Mouse (Mus musculus) embryo, embryonic 10.5 days (tissue): ENCODE data around the gene Itm2b.

Source experiments
- DNase-seq: peaks from one replicate; pipeline ENCODE4 v3.0.0-alpha.2; 2015; ENCODE audit warnings: low spot score

Gene Itm2b

GRCm38 (mm10) chr14:73384913-73385719, at the start of gene Itm2b:
Gene Itm2b, minus strand, starts transcription at chr14:73385289.
- DNase-seq: peak; percentile 88

- DNase-seq: no peak
These were observed 48.4 kb upstream of the Itm2b start for GRCm38 (mm10) chr14:73433487-73433886.

- DNase-seq: no peak
These were observed 45.5 kb upstream of the Itm2b start for GRCm38 (mm10) chr14:73430571-73430970.

GRCm38 (mm10) chr14:73425571-73426041, 40.5 kb upstream of the Itm2b start:
- DNase-seq: no peak

- no peak for DNase-seq
These were observed 39.9 kb upstream of the Itm2b start for GRCm38 (mm10) chr14:73424961-73425360.

GRCm38 (mm10) chr14:73423542-73423941, 38.5 kb upstream of the Itm2b start:
- no peak for DNase-seq

GRCm38 (mm10) chr14:73422621-73423020, 37.5 kb upstream of the Itm2b start:
- no peak for DNase-seq

- no peak for DNase-seq
These were observed 36.5 kb upstream of the Itm2b start for GRCm38 (mm10) chr14:73421580-73421979.

- no peak for DNase-seq
These were observed 35.2 kb upstream of the Itm2b start for GRCm38 (mm10) chr14:73420138-73420745.

- no peak for DNase-seq
These were observed 31.4 kb upstream of the Itm2b start for GRCm38 (mm10) chr14:73416511-73416910.

- peak; percentile 78 for DNase-seq
These were observed 30.4 kb upstream of the Itm2b start for GRCm38 (mm10) chr14:73415376-73416035.

- no peak for DNase-seq
These were observed 26.6 kb upstream of the Itm2b start for GRCm38 (mm10) chr14:73411729-73412128.

GRCm38 (mm10) chr14:73410083-73410482, 25.0 kb upstream of the Itm2b start:
- no peak for DNase-seq

GRCm38 (mm10) chr14:73408223-73408845, 23.2 kb upstream of the Itm2b start:
- DNase-seq: no peak

- no peak for DNase-seq
These were observed 18.9 kb upstream of the Itm2b start for GRCm38 (mm10) chr14:73404016-73404415.

GRCm38 (mm10) chr14:73403351-73403750, 18.3 kb upstream of the Itm2b start:
- no peak for DNase-seq

- DNase-seq: no peak
These were observed 17.4 kb upstream of the Itm2b start for GRCm38 (mm10) chr14:73402296-73403035.

GRCm38 (mm10) chr14:73401408-73401807, 16.3 kb upstream of the Itm2b start:
- no peak for DNase-seq

GRCm38 (mm10) chr14:73399866-73400618, 15.0 kb upstream of the Itm2b start:
- DNase-seq: peak; percentile 34

- DNase-seq: no peak
These were observed 13.4 kb upstream of the Itm2b start for GRCm38 (mm10) chr14:73398367-73398996.
